Mouse (Mus musculus): ENCODE data around the gene Pip4k2c. TPM values are rescaled to one million over a fixed set of nuclear protein-coding genes. Genes with fewer than 3 reads are reported as not detected.
"Not testable (repeated sequence)": the region's sequence is repeated elsewhere in the genome, so short reads cannot be mapped to it uniquely, and the experiment has no call there.

The Pip4k2c gene
- total RNA-seq, 4 experiments from 2014 or later, result 104 to 112 (median 106) TPM

DNA sequence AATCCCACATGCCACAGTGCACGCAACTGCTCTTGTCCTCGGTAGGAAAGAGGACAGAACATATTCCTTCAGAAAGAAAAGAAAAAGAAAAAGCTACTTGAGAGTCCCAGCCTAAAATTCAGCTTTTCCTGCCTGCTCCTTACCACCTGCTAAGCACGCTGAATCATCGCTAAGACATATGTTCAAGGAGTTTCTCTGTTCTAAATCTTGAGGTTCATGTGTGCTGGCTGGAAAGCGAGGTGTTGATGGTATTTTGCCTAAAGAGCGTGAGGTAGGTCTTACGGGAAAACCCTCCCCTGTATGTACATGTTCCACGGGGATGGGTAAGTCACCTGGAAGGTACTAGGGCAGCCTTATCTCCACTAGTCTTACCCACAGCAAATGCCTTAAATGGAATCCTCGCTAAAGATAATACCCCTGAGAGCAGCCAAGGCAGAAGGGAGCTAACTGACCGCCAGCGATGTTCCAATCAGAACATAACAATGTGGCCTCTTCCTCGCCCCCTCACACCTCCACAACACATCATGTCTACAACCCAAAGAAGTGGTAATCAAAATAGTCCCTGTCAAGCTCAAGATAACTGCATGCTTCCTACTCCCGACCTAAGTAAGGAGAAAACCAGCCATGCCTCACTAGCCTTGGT, 1.3 kb downstream of the Pip4k2c start:
- no peak for DNase-seq (ENCODE audit: low spot score in 2 of 2)

DNA sequence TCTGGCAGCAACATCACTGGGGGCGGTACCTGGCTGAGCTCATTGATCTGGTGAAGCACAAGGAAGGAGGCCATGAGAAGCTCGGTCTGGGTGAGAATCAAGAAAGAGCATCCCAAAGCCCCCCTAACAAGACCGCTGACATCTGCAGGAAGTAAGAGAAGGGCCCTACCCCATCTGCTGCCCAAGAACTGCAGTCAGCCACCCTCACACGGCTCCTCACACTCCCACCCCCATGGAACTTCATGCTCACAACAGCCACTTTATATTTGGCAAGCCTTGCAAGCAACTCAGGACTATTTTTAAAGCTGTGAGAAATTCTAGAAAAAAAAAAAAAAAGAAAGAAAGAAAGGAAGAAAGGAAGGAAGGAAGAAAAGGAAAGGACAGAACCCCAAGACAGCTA, 2.5 kb downstream of the Pip4k2c start:
- peak in 1 of 2 experiments; percentile 69 for DNase-seq (ENCODE audit: low spot score in 2 of 2)

DNA sequence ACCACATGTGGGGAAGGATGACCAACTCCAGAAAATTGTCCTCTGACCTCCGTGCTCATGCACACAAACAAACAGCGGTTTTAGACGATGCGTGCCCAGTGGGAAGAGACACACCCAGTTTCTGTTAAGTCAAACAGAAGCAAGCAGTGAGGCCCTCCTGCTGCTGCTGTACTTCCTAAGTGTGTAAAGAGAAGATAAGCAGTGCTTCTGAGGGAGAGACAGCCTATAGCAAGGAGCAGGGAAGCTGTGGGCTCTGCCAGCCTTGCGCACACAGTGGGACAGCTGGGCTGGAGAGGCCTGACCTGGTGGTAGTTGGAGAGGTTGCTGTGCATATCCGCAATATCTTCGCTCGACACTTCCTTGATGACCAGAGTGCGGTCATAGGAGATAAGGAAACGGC, 6.0 kb downstream of the Pip4k2c start:
- DNase-seq (ENCODE audit: low spot score in 2 of 2), result no peak

DNA sequence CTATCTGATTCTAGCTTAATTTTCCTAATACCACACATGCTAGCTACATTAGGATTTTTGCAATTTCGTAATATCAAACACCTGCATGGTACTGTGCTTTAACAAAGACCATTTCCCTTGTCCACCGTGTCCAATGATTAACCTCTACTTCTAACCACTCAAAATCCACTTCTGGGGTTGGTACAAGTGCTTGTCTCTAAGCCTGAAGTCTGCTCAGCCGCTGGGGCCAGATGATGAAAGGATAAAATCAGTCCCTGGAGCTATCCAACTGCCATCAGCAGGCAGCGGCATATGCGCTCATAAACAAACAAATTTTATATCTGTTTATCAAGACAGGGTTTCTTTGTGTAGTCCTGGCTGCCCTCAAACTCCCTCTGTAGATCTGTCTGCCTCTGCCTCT, 6.8 kb downstream of the Pip4k2c start:
- DNase-seq (ENCODE audit: low spot score in 2 of 2), result no peak

DNA sequence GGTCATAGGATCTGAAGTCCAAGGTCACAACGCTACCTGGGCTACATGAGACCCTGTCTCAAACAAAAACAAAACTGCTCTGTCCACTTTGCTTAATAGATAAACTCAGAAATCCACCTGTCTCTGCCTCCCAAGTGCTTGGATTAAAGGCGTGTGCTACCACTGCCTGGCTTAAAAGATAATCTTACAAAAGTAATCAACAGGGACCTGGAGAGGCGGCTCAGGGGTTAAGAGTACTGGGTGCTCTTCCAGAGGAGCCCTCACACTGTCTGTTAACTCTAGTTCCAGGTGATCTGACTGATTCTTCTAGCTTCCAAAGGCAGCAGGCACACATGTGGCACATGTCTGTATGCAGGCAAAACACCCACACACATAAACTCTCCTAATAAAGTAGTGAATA, 8.3 kb downstream of the Pip4k2c start:
- DNase-seq (ENCODE audit: low spot score in 2 of 2), result no peak

DNA sequence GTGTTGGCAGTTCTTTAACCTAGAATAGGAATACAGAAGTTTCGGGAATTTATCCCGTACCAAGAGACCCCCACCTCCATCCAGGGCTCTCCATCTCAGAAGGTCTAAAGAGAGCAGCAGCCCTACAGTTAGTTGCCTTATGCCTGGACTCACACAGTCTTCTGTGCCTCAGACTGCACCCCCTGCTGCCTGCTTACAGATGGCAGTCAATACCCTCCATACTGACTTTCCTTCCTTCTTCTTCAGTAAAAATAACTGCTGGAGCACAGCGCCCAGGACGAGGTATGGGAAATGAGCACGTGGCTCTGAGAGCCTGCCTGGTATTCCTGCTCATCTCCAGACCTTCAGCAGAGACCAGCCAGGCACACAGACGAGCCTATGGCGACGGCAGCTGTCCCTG, 11.1 kb downstream of the Pip4k2c start:
- no peak for DNase-seq (ENCODE audit: low spot score in 2 of 2)

DNA sequence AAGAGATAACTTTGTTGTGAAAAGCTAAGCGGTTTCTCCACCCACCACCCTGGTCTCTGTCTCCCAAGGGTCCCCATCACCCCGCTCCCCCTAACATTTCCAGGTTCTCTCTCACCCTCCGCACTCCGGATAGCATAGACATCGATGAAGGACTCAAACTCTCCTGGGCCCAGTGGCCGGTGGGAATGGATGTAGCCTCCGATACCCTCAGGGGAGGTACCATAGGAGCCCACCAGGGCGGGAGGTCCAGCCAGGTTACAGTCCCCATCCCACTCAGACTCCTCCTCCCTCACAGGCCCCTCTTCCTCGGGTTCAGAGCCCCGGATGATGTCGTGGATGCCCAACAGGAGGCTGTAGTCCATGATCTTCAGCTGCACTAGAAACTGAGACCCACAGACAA, 11.9 kb downstream of the Pip4k2c start:
- DNase-seq (ENCODE audit: low spot score in 2 of 2), result no peak

DNA sequence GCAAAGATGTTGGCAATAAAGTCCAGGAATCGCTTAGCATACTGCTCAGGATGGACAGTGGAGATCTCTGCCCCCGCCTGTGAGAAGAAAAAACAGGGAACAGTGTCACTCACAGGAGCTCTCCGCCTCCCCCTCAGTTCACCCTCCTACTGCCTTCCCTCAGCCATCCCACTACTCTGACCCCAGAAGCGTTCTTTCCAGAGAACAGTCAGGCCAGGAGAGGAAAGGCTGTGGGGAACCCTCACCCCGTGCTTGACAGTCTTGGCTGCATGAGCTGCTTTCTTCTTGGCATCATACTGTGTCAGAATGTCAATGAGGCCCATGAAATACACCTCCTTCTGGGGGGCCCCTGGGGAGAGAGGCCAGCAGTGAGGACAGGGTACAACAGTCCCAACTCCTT, 12.3 kb downstream of the Pip4k2c start:
- DNase-seq (ENCODE audit: low spot score in 2 of 2), result no peak

DNA sequence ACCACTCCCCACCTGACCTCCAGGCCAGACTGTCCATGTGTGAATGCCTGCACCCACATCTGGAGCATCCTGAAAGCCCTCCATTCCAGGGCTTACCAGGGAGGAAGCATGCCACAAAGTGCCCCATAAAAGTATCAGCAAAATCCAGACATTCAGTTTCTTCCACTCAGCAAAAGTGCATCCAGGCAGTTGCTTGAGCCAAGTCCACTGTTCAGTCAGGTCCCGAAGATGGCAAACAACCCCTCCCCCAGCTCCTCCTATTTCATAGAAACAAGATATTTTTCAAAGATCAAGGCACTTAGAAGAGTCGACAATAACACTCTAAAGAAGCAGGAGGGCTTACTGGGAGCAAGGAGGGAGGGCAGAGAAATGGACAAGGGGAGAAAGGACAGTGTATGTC, 12.9 kb downstream of the Pip4k2c start:
- no peak for DNase-seq (ENCODE audit: low spot score in 2 of 2)

DNA sequence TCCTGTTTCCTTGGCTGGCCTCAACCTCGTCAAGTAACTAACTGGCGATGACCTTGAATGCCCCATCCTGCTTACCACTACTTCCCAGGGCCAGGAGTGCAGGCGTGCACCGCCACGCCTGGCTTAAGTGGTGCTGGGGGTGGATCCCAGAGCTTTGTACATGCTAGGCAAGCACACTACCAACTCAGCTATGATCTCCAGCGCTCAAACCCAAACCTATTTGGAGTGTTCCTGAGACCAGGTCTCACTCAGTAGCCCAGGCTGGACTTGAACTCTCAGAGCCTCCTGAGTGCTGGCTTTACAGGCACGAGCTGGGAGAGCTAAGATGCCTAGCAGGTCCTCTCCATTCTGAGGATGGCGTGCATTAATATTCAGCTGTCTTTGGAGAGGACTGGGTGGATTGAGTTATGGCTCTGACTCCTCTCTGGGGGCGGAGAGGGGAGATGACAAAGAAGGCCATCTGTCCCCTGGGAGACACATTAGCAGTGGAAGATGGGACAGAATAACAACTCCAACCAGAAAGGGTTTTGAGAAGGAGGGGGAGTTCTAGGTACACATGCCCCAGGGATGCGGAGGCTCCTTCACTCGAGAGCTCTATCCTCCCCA, 13.8 kb downstream of the Pip4k2c start:
- peak in 1 of 2 experiments; percentile 49 for DNase-seq (ENCODE audit: low spot score in 2 of 2)

DNA sequence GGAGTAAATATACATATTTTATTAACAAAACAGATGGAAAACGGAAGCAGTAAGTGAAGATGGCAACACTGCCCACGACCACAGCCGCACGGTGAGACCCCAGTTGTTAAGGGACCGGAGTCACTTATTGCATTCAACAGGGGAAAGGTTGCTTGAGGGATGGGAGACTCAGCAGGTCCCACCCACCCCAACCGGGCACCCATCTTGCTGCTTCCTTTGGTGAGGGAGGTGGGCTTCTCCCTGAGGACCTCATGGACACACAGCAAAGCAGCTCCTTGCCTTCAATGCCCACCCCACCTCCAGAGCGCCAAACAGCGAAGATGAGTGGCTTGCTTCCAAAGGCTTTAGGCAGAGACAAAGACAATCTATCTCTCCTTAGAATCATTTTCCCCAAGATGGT, 14.3 kb downstream of the Pip4k2c start:
- DNase-seq (ENCODE audit: low spot score in 2 of 2), result no peak

DNA sequence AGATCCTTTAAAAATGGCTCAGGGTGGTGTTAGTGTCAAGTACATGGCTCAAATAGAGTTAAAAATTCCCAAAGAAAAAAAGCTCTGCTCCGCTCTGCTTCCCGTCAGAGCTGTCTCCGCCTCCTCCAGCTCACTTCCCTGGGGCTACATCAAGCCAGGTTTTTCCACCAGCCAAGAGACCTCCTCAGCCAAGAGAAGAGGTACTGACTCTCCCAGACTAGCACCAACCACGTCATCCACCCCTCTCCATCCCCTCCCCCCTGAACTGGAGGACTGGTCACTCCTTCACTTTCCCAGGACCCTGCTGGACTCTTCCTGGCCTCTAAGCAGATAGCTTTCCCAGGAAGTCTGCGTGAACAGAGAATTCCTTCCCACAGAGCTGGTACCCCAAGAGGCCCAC, 15.0 kb downstream of the Pip4k2c start:
- DNase-seq (ENCODE audit: low spot score in 2 of 2), result peak in 1 of 2 experiments; percentile 67

DNA sequence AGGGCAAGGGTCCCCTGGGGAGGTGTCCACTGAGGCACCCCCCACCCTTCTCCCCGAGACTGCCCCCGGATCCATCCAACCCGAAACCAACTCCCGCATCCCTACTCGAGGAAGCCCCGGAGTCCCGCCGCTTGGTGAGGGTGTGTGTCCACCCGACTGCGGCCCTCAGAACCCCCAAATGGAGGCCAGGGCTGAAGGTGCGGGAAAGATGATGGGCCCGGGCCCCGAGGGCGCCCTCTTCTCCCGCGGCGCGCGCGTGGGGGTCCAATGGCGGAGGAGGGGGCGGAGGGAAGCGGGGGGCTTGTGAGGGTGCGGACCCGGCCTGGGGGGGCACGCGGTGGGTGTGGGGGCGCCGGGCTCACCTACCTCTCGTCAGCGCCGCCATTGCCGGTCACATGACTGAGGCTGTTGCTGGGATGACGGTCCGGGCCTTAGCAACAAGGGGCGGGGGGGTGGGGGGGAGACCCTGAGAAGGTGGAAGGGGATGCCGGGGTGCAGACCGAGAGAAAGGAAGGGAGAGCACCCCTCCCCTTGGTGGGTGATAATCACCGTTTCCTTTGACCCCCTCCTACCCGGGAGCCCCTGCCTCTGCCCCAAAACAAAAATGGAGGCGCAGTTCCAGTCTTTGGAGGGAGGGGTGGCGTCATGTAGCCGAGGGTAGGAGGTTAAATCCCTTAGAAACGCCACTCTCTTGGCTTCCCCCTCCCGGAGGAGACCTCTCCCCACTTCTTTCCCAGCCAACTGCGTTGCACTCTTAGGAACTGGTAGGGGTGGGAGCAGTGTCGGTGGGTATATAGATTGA, 15.9 kb downstream of the Pip4k2c start, which contains the start of gene Dtx3:
TSS of gene Dtx3 (minus strand) at position 401 of the 802 bp plus-strand sequence.
- peak in 1 of 2 experiments; percentile 52 for DNase-seq (ENCODE audit: low spot score in 2 of 2)

DNA sequence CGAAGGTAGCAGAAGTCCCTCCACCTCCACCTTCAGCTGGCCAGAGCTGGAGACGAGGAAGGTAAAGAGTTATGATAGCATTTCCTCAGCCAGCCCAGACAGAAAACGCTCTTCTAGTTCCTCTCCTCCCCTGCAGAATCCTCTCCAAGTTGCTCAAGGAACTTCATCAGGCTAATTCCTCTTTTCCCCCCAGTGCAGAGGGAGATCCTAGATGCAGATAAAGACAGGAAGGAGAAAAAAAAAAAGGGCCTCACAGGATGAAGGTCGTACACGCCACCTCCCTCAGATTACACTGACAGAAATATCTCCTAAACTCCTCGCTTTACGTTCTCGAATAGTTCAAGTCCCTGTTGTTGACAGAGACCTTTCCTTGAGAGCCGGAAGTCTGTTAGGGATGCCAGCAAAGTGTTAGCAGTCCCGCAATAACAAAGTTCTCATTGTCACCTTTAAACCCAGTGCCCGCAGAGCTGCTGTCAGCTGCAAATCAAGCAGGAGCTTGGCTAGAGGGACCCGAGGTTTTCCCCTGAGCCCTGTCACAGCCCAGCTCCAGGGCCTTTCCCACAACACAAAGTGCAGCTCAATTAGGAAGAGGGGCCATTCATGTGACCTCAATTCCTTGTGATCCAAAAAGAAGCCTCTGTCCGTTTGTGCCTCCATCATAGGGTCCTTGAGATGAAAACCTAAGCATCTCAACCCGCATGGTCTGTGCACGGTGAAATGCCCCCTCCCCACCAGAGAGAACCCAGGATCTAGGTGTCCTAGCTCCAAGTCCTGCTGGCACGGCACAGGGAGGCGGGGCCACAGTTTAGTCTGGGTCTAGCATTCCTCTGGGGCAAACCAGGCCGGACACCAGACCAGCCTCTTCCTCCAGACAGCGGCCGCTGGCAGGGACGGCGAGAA, 16.7 kb downstream of the Pip4k2c start:
- peak in 1 of 2 experiments; percentile 40 for DNase-seq (ENCODE audit: low spot score in 2 of 2)

DNA sequence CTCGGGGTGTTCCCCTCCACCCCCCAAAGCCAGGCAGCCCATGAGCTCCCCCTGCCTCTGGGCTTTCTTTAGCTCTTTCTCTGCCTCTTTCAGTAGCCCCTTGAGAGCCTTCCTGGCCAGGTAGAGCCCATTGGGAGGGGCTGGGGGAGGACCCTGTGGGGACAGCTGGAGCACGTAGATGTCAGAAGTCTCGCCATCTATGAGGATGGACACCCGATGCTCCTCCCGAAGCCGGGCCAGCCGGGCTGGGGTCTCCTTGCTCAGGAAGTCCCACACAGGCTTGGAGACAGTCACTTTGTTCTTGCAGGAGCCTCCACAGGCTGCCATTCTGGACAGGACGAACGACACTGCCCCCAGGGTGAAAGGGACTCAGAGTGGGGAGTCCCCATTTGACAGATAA, 18.4 kb downstream of the Pip4k2c start:
- no peak for DNase-seq (ENCODE audit: low spot score in 2 of 2)

DNA sequence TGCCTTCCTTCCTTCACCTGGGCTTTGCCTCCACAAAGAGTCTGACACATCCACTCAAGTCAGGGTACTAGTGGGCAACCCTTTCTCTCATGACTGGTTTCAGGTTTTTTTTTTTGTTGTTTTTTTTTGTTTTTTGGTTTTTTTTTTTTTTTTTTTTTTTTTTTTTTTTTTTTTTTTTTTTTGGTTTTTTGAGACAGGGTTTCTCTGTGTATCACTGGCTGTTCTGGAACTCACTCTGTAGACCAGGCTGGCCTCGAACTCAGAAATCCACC, 19.4 kb downstream of the Pip4k2c start:
- DNase-seq (ENCODE audit: low spot score in 2 of 2), result not testable (repeated sequence)

DNA sequence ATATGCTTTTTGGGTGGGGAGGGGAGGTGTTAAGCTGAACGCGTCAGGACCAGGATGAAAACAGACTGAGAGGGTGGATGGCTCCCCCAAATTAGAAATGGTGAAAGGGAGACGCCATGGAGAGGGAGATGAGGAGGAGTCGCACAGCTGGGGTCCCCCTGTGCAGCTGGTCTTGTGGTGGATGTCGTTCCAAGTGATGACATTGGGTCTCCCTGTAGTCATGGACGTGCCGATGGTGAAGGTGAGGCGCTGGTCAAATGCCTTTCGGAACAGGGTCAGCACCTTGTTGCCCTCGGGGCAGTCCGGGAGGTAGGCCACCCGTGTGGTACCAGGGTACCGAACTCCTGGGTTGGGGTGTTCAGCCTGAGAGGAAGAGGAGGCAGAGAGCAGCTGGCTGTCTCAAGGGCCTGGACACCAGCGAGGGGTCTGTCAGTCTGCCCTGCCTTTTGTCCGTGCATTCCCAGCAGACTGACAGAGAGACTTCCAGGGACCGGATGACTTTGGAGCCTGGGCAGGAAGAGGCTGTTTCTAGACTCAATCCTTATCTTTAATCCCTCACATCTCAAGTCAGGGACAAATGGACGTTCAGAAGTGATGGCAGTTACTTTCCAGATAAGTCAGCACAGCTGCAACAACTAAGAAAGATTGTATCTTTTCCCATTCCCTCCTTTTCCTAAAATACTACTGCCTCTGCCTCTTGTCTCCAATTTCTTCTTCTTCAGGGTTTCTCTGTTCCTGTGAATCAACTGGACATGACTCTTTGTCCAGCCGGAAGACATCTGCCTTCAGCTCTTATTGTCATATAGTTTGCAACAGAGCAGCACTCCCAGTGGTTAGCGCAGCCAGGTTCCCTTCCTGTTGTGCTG, 20.0 kb downstream of the Pip4k2c start:
- no peak for DNase-seq (ENCODE audit: low spot score in 2 of 2)

DNA sequence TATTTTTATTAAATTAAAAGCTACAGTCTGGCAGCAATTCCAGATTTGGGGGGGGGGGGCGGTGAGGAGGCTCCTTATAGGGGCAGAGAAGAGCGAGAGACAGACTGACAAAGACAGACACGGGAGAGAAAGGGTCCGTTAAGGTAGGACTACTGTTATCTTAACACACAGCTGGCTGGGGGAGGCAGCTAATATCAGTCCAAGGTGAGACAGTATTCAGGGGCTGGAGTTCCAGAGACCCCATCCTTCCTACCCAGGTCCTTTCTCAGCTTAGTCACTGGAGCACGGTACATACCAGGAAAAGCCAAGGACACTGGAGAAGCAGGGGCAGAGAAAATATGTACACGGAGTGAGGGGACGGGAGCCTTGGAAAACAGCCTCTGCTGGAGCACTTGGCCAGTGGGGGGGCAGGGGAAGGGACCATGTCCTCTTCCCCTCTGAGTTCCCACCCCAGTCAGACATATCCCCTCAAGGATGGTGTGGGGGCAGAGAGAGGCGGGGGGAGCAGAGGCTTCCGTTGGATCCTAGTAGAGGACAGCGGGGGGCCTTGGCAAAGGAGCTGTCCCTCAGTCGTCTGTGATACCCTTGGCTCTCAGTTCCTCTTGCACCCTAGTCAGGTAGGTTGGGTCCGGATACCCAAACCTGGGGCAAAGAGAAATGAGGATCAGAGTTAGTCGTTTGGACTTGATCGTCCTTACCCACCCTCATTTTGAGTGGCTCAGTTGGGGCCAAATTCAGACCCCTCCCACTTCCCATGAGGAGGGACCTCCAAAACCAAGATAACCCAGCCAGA, 20.8 kb downstream of the Pip4k2c start:
- no peak for DNase-seq (ENCODE audit: low spot score in 2 of 2)

DNA sequence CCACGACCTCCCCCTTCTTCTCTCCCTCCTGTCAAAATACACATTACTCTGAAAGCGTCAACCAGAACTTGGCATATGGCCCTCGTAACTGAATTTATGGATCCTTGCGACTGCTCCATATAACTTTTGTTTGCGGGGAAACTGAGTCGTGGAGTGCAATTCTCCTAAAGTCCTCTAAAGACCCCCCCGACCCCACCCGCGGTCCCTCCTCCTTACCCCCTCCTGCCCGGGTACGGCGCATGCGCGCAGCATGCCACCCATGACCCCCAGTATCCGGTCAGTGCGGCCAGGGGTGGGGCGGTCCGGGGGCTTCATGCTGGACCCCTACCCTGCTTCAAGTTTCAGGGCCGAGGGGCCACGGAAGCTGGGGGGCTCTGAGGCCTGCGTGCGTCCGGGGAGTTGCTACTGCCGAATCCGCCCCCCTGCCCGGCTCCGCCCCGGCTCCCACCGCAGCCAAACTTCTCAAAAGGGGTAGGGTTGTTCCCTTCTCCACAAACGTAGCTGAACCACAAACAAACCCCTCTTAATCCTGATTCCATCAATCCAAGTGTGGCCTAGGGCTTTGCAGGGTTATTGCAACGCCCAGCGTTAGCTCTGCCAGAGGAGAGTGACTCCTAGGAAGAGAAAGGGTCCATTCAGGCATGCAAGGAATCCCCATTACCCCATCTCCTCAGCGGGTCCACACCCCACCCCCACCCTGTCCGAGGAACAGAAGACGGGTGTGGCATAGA, 21.6 kb downstream of the Pip4k2c start, which contains the start of gene Arhgef25:
TSS of gene Arhgef25 (minus strand) at position 433 of the 731 bp plus-strand sequence.
- DNase-seq (ENCODE audit: low spot score in 2 of 2), result no peak

Data from left cerebral cortex, adult 8-10 months (tissue).